Mouse (Mus musculus) ZHBTc4 (cell line): Measurements from ENCODE around the gene M6pr.

ENCODE experiments used
- DNase-seq: peaks from one replicate; pipeline ENCODE4 v3.0.0-alpha.2; 2011; ENCODE audit warnings: low read depth, low spot score

M6pr gene

DNA sequence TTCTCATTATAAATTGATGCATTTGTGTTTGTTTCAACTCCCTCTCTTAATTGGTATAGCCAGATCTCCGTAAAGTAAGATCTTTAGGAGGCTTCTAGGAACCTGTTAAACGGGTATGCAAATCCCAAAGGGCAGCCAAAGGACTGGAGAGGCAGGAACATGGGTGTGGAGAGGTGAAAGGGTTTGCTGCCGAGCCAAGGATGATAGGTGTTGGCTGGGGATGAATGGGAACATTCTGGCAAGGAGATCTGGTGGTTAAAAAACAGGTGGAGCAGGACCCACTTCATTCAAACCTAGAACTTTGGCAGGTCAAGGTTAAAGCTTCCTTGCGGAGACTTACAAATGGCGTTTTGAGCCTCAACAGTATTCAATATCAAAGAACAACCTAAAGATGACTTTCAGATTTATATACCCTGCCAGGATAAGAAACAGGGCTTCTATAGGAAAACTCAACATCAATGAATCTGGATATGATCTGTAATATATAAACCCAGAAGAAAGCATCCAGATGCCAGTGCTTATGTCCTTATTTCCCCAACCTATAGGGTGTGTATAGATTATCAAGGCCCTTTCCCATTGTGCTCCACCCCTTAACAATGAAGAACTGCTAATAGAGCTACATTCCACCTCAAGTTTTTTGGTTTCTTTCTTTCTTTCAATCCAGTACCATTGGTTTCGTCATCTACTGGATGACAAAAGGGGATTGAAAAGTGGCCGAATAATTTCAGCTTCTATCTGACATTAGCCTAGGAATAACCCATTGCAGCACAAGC is 32.7 kb downstream of the M6pr start:
- peak; percentile 94 for DNase-seq

DNA sequence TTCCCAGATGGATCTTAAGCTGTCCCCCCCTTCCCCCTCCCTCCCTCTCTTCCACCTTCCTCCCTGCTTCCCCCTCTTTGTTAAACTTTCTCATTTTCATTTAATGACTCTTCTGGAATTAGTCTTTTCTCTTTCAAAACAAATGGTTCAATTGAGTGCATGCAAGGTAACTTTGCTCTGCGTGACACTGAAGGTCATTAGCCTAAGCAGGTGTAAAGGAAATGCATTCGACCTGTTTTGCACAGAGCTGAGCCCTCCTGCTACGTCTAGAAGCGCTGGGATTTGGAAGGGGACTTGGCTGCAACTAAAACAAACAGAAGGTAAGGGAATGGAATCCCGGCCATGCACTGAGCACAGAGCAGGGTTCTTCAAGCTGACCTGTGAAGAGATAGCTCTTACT is 33.6 kb downstream of the M6pr start:
- peak; percentile 94 for DNase-seq

DNA sequence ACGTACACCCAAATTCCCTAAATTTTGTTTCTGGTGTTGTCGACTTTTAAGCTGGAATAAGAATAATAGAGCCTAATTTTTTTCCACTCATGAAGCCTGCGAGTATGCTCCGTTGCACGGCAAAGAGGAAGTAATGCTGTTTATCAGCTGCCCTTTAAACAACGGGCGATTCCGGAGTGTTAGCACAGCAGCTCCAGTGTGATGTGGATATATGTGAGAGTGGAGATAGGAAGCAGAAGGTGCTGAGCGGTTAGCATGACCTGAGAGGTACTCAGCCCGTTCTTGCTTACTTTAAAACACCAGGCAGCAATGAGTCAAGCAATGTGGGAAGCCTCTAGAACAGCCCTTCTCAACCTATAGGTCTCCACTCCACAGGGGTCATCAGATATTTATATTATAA is 35.2 kb downstream of the M6pr start:
- no peak for DNase-seq

DNA sequence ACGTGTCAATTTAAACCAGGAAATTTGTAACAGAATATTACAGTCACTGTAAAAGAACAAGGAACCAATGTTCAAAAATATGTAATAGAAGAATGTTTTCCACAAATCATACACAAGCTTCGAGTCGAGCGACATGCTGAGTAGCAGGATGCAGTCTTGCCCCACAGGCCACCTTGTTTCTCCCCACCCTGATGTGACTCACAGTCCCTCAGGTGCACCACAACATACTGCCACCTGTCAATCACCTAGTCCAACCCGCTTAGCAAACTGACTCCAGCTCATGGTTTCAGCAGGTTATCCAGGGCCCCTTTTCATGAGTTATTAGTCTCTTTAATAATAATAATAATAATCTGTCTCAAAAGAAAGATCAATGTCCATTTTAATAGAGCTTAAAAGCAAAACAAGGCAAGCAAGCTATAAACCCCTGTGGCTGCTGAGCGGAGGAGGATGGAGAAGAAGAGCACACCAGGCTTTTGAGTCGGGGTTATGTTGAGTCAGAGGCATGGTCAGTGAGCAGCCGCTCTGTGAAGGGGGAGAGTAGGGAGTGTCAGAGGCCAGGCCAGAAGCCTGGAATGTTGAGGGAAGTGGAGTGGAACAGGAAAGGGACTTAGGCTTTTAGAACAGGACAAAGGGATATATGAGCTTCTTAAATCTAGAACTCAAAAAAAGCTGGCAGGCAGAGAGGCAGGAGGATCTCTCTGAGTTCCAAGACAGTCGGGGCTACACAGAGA is 36.0 kb downstream of the M6pr start:
- DNase-seq = peak; percentile 39

DNA sequence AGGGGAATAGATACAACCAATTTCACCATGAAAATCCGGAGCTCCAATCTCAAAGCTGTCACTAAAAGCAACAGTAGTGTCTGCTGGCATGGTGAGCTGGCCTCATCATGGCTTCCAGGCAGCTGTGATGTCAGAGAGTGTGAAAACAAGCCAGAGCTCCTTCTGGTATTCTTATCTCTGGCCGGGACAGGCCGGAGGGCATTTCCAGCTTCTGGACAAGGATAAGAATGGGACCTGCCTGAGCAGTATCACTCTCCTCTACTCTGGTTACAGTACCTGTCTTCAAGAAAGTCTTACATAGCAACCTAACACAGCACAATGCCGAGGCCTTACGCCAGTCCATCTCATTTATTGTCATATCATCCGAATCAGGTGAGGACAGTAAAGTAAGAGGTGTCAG is 37.2 kb downstream of the M6pr start:
- DNase-seq = no peak

DNA sequence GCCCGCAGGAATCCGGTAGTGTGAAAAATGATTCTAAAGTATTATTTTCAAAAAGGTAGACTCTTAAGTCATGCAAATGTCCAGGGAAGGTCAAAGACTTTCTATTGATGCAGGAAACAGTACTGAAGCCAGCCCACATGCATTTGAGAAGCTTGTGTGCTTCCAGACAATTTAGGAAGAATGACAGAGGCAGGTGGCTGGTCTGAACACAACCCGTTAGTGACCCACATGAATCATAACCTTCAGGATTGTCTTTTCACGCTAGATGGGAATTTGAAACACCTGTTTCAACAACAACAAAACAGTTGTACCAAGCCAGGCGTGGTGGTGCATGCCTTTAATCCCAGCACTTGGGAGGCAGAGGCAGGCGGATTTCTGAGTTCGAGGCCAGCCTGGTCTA is 37.9 kb downstream of the M6pr start:
- peak; percentile 22 for DNase-seq

DNA sequence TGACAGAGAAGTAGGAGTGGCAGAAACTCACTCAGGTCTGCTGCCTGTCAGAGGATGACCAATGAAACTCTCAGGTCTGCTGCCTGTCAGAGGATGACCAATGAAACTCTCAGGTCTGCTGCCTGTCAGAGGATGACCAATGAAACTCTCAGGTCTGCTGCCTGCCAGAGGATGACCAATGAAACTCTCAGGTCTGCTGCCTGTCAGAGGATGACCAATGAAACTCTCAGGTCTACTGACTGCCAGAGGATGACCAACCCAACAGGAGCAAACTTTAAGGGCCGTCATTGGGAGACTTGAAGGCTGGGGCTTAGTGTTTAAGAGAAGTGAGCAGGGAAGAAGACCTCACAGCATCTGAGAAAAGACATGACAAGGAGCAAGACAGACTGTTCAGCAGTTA is 38.8 kb downstream of the M6pr start:
- peak; percentile 68 for DNase-seq

DNA sequence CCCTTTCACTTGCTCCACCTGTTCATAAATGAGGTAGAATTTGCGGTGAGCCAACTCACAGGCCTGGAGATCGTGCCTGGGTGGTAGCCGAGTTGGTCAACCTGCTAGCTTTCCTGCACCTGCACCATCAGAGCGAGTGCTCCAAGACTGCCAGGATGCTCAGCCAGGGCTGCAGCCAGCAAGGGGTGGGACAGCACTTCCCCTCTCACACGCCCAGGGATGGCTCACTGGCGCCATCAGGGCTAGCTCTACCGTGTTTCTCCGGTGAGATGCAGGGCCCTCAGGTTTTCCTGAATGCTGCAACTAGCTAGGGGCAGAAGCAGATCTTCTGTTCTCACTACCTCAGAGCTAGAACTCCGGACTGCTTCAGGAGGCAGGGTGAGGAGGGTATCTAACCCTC is 47.4 kb downstream of the M6pr start:
- peak; percentile 50 for DNase-seq

DNA sequence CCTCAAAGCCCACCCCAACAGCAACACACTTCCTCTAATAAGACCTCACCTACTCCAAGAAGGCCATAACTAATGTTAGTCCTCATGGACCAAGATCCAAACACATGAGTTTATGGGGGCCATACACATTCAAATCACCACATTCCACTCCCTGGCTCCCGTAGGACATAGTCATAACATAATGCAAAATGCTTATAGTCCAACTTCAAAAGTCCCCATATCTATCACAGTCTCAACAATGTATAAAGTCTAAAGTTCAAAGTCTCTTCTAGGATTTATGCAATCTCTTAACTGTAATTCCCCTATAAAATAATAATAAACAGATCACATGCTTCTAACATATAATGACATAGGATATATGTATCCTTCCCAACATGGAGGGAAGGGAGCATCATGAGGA is 48.6 kb downstream of the M6pr start:
- DNase-seq = no peak

DNA sequence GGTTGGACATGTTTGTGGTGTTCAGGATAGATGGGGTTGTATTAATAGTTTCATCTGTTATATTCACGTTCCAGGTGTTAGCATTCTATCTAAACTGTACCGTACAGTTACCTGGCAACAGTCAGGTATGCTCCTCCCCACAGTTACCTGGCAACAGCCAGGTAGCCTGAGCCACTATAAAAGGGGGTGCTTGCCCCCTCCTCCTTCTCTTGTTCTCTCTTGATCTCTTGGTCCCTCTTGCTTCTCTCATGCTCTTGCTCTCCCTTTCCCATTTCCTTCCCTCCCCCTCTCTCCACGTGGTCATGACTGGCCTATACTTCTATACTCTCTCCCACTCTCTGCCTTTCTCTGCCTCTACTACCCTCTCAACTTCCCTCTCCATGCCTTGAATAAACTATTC is 57.2 kb downstream of the M6pr start:
- DNase-seq = no peak

DNA sequence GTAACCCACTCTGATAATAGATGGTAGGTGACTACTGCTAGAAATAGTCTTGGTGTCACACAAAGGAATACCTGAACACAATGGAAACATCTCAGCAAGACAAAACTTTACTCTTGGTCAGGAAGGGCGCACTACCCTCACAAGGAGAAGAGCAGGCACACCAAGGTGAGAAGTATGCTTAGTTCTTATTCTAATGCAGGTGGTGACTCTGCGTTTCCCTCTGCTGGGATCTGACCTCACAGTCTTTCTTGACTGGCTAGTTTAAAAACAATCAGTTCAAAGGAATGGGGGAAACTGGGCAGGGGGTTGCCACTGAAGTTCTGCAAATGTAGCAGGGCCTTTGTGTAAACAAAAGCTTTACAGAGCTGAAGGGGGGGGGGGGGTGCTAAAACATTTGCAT is 57.8 kb downstream of the M6pr start:
- peak; percentile 93 for DNase-seq

DNA sequence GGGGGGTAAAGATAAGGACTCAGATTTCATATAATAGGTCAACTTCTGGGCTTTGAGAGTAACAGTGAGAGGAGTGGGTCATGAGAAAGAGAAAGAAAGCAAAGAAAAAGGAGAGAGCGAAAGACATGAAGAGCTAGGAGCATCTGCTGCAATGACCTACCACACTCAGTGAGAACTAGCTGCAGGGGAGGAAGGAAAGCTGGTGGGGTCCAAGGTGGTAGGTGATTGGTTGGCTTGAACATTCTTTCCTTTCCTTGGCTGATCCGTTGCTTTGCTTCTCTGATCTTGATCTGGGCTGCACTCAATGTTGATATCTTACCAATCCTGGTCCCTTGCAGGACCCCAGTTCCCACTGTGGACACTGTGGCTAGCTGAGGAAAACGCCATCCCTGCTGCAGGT is 58.5 kb downstream of the M6pr start:
- no peak for DNase-seq
